13 mouse cellular contexts compared by ENCODE assay signal in the genomic region with DNA sequence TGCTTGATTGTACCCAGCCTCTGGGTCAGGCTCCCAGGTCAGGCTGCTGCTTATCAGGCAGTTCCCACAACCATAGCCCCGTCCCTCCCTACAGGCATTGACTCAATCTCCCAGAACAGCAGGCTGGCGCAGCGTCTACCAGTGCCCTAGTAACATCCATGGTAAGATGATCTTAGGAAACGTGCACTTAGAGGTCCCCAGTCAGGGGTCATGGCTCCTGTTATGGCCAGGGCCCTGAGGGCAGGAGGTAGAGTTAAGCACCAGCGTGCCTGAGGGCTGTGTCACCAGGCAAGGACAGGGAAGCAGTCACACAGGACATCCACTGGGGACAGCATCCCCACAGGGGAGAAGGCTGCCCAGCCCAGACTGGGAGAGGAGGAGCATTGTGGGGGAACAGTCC. TPM values are rescaled to one million over a fixed set of nuclear protein-coding genes. Genes with fewer than 3 reads are reported as not detected.
A peak's percentile ranks its signal among the peaks of the same experiment; 100 is the strongest.
DNase-seq lines count a peak whose midpoint lies in the region; ATAC-seq lines count a peak whose summit lies in the region.
"Had no signal": no experiment of that assay in that cellular context is flagged by ENCODE, and none has a peak within 500 bp of the region (broad histone marks: within the 10 kb centered on the region; RNA-seq: fewer than 3 reads in every experiment).

No protein-coding gene starts in this region.

- WGBS in hindbrain, embryonic 13.5 days, result 30% methylated on average over 5 of the region's 5 CpGs
- WGBS in hindbrain, embryonic 14.5 days, result 27% methylated on average over 5 of the region's 5 CpGs
- 30% methylated on average over 5 of the region's 5 CpGs for WGBS in embryonic facial prominence, embryonic 15.5 days
- whole genome bisulfite sequencing in midbrain, embryonic 11.5 days, result 27% methylated on average over 5 of the region's 5 CpGs

- no peaks in the 10 kb centered on the region for H3K9me3 ChIP-seq in hindbrain, embryonic 13.5 days
- no peaks in the 10 kb centered on the region for H3K9me3 ChIP-seq in hindbrain, embryonic 14.5 days (ENCODE audit: control insufficient read depth, low read length)
- no peaks in the 10 kb centered on the region for H3K9me3 ChIP-seq in embryonic facial prominence, embryonic 15.5 days (replicated peaks)
- H3K9me3 ChIP-seq in midbrain, embryonic 11.5 days (ENCODE audit: control insufficient read depth, low read length), result no peaks in the 10 kb centered on the region
- H3K9me3 ChIP-seq: forebrain, embryonic 13.5 days; G1E had no signal

- H3K4me3 ChIP-seq in hindbrain, embryonic 13.5 days, result no peak overlapping the region
- no peak overlapping the region for H3K4me3 ChIP-seq in hindbrain, embryonic 14.5 days (replicated peaks; ENCODE audit: low read length)
- H3K4me3 ChIP-seq in embryonic facial prominence, embryonic 15.5 days (replicated peaks), result no peak overlapping the region
- no peak overlapping the region for H3K4me3 ChIP-seq in midbrain, embryonic 11.5 days (ENCODE audit: low read depth, low read length)
- H3K4me3 ChIP-seq: forebrain, embryonic 13.5 days had no signal

- peak overlapping the region; percentile 46; the same call in 1 of the 2 replicates for H3K27ac ChIP-seq in hindbrain, embryonic 13.5 days
- H3K27ac ChIP-seq in hindbrain, embryonic 14.5 days, result no peak overlapping the region
- no peak overlapping the region for H3K27ac ChIP-seq in embryonic facial prominence, embryonic 15.5 days (replicated peaks)
- peak overlapping the region; percentile 72 for H3K27ac ChIP-seq in midbrain, embryonic 11.5 days (ENCODE audit: low read depth, low read length)
- H3K27ac ChIP-seq: macrophage had no signal

- no peak overlapping the region for H3K9ac ChIP-seq in hindbrain, embryonic 13.5 days
- no peak overlapping the region for H3K9ac ChIP-seq in hindbrain, embryonic 14.5 days
- H3K9ac ChIP-seq in embryonic facial prominence, embryonic 15.5 days, result 0 out of 2 replicates have a peak overlapping the region, but pooled peaks have one; percentile 6
- peak overlapping the region; percentile 30; the same call in 1 of the 2 replicates for H3K9ac ChIP-seq in midbrain, embryonic 11.5 days (ENCODE audit: low read length)

- peaks cover 31% of the 10 kb centered on the region for H3K4me1 ChIP-seq in hindbrain, embryonic 13.5 days (replicated peaks)
- peaks cover 11% of the 10 kb centered on the region for H3K4me1 ChIP-seq in hindbrain, embryonic 14.5 days (replicated peaks; ENCODE audit: control insufficient read depth, insufficient read depth, low read length)
- H3K4me1 ChIP-seq in embryonic facial prominence, embryonic 15.5 days, result peaks cover 13% of the 10 kb centered on the region
- peaks cover 31% of the 10 kb centered on the region for H3K4me1 ChIP-seq in midbrain, embryonic 11.5 days (ENCODE audit: control insufficient read depth, insufficient read depth, low read length)

- H3K36me3 ChIP-seq in hindbrain, embryonic 13.5 days, result peaks cover 56% of the 10 kb centered on the region
- H3K36me3 ChIP-seq in hindbrain, embryonic 14.5 days (replicated peaks; ENCODE audit: control insufficient read depth, insufficient read depth), result peaks cover 52% of the 10 kb centered on the region
- H3K36me3 ChIP-seq in embryonic facial prominence, embryonic 15.5 days, result peaks cover 59% of the 10 kb centered on the region
- no peaks in the 10 kb centered on the region for H3K36me3 ChIP-seq in midbrain, embryonic 11.5 days (ENCODE audit: control insufficient read depth, insufficient read depth, low read length)

- ATAC-seq in hindbrain, embryonic 13.5 days (ENCODE audit: low FRiP score), result no peak
- no peak for ATAC-seq in hindbrain, embryonic 14.5 days (ENCODE audit: low FRiP score)
- no peak for ATAC-seq in embryonic facial prominence, embryonic 15.5 days (ENCODE audit: insufficient number of reproducible peaks, low FRiP score, low TSS enrichment, low read depth)
- ATAC-seq in midbrain, embryonic 11.5 days (ENCODE audit: low FRiP score), result no peak
- ATAC-seq: forebrain, embryonic 13.5 days had no signal

- no peak for DNase-seq in hindbrain, embryonic 14.5 days (ENCODE audit: low spot score)
- peak; percentile 68 for DNase-seq in adrenal gland, postnatal 14 days
- peak; percentile 91 for DNase-seq in midbrain, embryonic 11.5 days (ENCODE audit: low spot score, missing footprints)
- no peak for DNase-seq in yolk sac, embryonic 10.5 days (ENCODE audit: low spot score)
- no peak for DNase-seq in left cerebral cortex, adult 8-10 months (ENCODE audit: low spot score in 2 of 2)
- DNase-seq: kidney, postnatal 10 days; thymus, postnatal 25 days had no signal

- H3K4me2 ChIP-seq in hindbrain, embryonic 13.5 days, result no peak overlapping the region
- H3K4me2 ChIP-seq in hindbrain, embryonic 14.5 days (replicated peaks), result no peak overlapping the region
- no peak overlapping the region for H3K4me2 ChIP-seq in embryonic facial prominence, embryonic 15.5 days (replicated peaks)
- no peak overlapping the region for H3K4me2 ChIP-seq in midbrain, embryonic 11.5 days
- H3K4me2 ChIP-seq: forebrain, embryonic 13.5 days; heart, embryonic 11.5 days had no signal

- H3K27me3 ChIP-seq in hindbrain, embryonic 13.5 days, result no peaks in the 10 kb centered on the region
- H3K27me3 ChIP-seq in hindbrain, embryonic 14.5 days (ENCODE audit: control insufficient read depth, insufficient read depth, low read length), result no peaks in the 10 kb centered on the region
- H3K27me3 ChIP-seq in embryonic facial prominence, embryonic 15.5 days, result no peaks in the 10 kb centered on the region
- no peaks in the 10 kb centered on the region for H3K27me3 ChIP-seq in midbrain, embryonic 11.5 days (ENCODE audit: control insufficient read depth, insufficient read depth, low read length)
- H3K27me3 ChIP-seq: forebrain, embryonic 13.5 days had no signal

RNA-seq across cellular contexts. Expression of a gene that starts 1.6 kb away (rescaled TPM):
- 0.45 and 0.63 TPM in 2 replicates for polyA plus RNA-seq in hindbrain, embryonic 13.5 days (2015; fragmentation: Nextera tagmentation; extraction: Ambion mirVana)
- polyA plus RNA-seq in hindbrain, embryonic 14.5 days (2014; fragmentation: Nextera tagmentation; extraction: Ambion mirVana), result 0.63 and 0.71 TPM in 2 replicates
- 1.2 and 1.5 TPM in 2 replicates for total RNA-seq in adrenal gland, postnatal 14 days (2021)
- 0.62 and 0.83 TPM in 2 replicates for polyA plus RNA-seq in embryonic facial prominence, embryonic 15.5 days (2015; fragmentation: Nextera tagmentation; extraction: Ambion mirVana)
- polyA plus RNA-seq in midbrain, embryonic 11.5 days (2014; fragmentation: Nextera tagmentation; extraction: Ambion mirVana), result 0.91 and 1.1 TPM in 2 replicates
- 1 to 10 TPM; 1.4 to 3.2 (median 1.5) TPM for total RNA-seq in left cerebral cortex, adult 8-10 months (2022)

RNA-seq across cellular contexts. Expression of a gene that starts 7.4 kb away (rescaled TPM):
- 63.0 and 65.7 TPM in 2 replicates for polyA plus RNA-seq in hindbrain, embryonic 13.5 days (2015; fragmentation: Nextera tagmentation; extraction: Ambion mirVana)
- polyA plus RNA-seq in hindbrain, embryonic 14.5 days (2014; fragmentation: Nextera tagmentation; extraction: Ambion mirVana), result 58.5 and 67.3 TPM in 2 replicates
- 72.1 and 88.0 TPM in 2 replicates for total RNA-seq in adrenal gland, postnatal 14 days (2021)
- polyA plus RNA-seq in embryonic facial prominence, embryonic 15.5 days (2015; fragmentation: Nextera tagmentation; extraction: Ambion mirVana), result 49.6 and 51.8 TPM in 2 replicates
- 57.1 and 60.1 TPM in 2 replicates for polyA plus RNA-seq in midbrain, embryonic 11.5 days (2014; fragmentation: Nextera tagmentation; extraction: Ambion mirVana)
- total RNA-seq in left cerebral cortex, adult 8-10 months (2022), result 10 to 100 TPM; 31.4 to 37.3 (median 34.6) TPM

RNA-seq across cellular contexts. Expression of a gene that starts 13.7 kb away (rescaled TPM):
- 11.4 and 11.7 TPM in 2 replicates for polyA plus RNA-seq in hindbrain, embryonic 13.5 days (2015; fragmentation: Nextera tagmentation; extraction: Ambion mirVana)
- 26.8 and 27.3 TPM in 2 replicates for polyA plus RNA-seq in hindbrain, embryonic 14.5 days (2014; fragmentation: Nextera tagmentation; extraction: Ambion mirVana)
- total RNA-seq in adrenal gland, postnatal 14 days (2021), result 336 and 337 TPM in 2 replicates
- 13.4 and 15.7 TPM in 2 replicates for polyA plus RNA-seq in embryonic facial prominence, embryonic 15.5 days (2015; fragmentation: Nextera tagmentation; extraction: Ambion mirVana)
- 6.1 and 7.0 TPM in 2 replicates for polyA plus RNA-seq in midbrain, embryonic 11.5 days (2014; fragmentation: Nextera tagmentation; extraction: Ambion mirVana)
- 10 to 100 TPM; 16.8 to 25.2 (median 19.0) TPM for total RNA-seq in left cerebral cortex, adult 8-10 months (2022)

RNA-seq across cellular contexts. Expression of a gene that starts 21.0 kb away (rescaled TPM):
- polyA plus RNA-seq in hindbrain, embryonic 13.5 days (2015; fragmentation: Nextera tagmentation; extraction: Ambion mirVana), result 19.4 and 19.8 TPM in 2 replicates
- 13.1 and 14.2 TPM in 2 replicates for polyA plus RNA-seq in hindbrain, embryonic 14.5 days (2014; fragmentation: Nextera tagmentation; extraction: Ambion mirVana)
- total RNA-seq in adrenal gland, postnatal 14 days (2021), result 23.1 and 23.2 TPM in 2 replicates
- polyA plus RNA-seq in embryonic facial prominence, embryonic 15.5 days (2015; fragmentation: Nextera tagmentation; extraction: Ambion mirVana), result 21.5 and 32.1 TPM in 2 replicates
- 15.7 and 17.8 TPM in 2 replicates for polyA plus RNA-seq in midbrain, embryonic 11.5 days (2014; fragmentation: Nextera tagmentation; extraction: Ambion mirVana)
- 10 to 100 TPM; 23.4 to 29.1 (median 24.5) TPM for total RNA-seq in left cerebral cortex, adult 8-10 months (2022)

RNA-seq across cellular contexts. Expression of a gene that starts 37.2 kb away (rescaled TPM):
- 45.5 and 48.7 TPM in 2 replicates for polyA plus RNA-seq in hindbrain, embryonic 13.5 days (2015; fragmentation: Nextera tagmentation; extraction: Ambion mirVana)
- 28.1 and 29.8 TPM in 2 replicates for polyA plus RNA-seq in hindbrain, embryonic 14.5 days (2014; fragmentation: Nextera tagmentation; extraction: Ambion mirVana)
- total RNA-seq in adrenal gland, postnatal 14 days (2021), result 19.8 and 20.9 TPM in 2 replicates
- polyA plus RNA-seq in embryonic facial prominence, embryonic 15.5 days (2015; fragmentation: Nextera tagmentation; extraction: Ambion mirVana), result 35.8 and 38.9 TPM in 2 replicates
- polyA plus RNA-seq in midbrain, embryonic 11.5 days (2014; fragmentation: Nextera tagmentation; extraction: Ambion mirVana), result 15.0 and 15.9 TPM in 2 replicates
- total RNA-seq in left cerebral cortex, adult 8-10 months (2022), result 10 to 100 TPM; 39.7 to 46.1 (median 45.1) TPM

Comparison
In these comparisons a context has a peak if more than half of its experiments do, and no peak if none do; other contexts are left out.
1. H3K27ac ChIP-seq: peak in hindbrain, embryonic 13.5 days (single experiment) and midbrain, embryonic 11.5 days (single experiment); none in hindbrain, embryonic 14.5 days (single experiment) and embryonic facial prominence, embryonic 15.5 days (single experiment).
2. H3K9ac ChIP-seq: peak in embryonic facial prominence, embryonic 15.5 days (single experiment) and midbrain, embryonic 11.5 days (single experiment); none in hindbrain, embryonic 13.5 days (single experiment) and hindbrain, embryonic 14.5 days (single experiment).
3. DNase-seq: peak in adrenal gland, postnatal 14 days (single experiment) and midbrain, embryonic 11.5 days (single experiment); none in hindbrain, embryonic 14.5 days (single experiment), yolk sac, embryonic 10.5 days (single experiment) and left cerebral cortex, adult 8-10 months (0 of 2).